Mouse (Mus musculus) urinary bladder, adult 2 months (tissue): ENCODE results near the gene Slc37a3. TPM values are rescaled to one million over a fixed set of nuclear protein-coding genes. Genes with fewer than 3 reads are reported as not detected.
"Not testable (repeated sequence)": the region's sequence is repeated elsewhere in the genome, so short reads cannot be mapped to it uniquely, and the experiment has no call there.

Source experiments
- DNase-seq: peaks from one replicate; pipeline ENCODE4 v3.0.0; 2022; ENCODE audit warnings: low spot score
- polyA plus RNA-seq: library from polyadenylated mRNA; depleted of rRNA; stranded (reverse); fragments of >200 nt; gene quantifications from 2 replicates; pipeline ENCODE4 v1.2.3, GENCODE M21; 2012

Gene Slc37a3
- polyA plus RNA-seq, 1 experiment = 28.9 TPM

GRCm38 (mm10) chr6:39379224-39379623 lies 1.7 kb upstream of the Slc37a3 start:
- DNase-seq = no peak

- not testable (repeated sequence) for DNase-seq
Measured at GRCm38 (mm10) chr6:39378161-39378835, 823 bp upstream of the Slc37a3 start.

- DNase-seq = no peak
Measured at GRCm38 (mm10) chr6:39376775-39377174, 700 bp downstream of the Slc37a3 start.

- DNase-seq = no peak
Measured at GRCm38 (mm10) chr6:39373301-39373955, 4.0 kb downstream of the Slc37a3 start.

- DNase-seq = no peak
Measured at GRCm38 (mm10) chr6:39372727-39373126, 4.7 kb downstream of the Slc37a3 start.

GRCm38 (mm10) chr6:39372042-39372441 lies 5.4 kb downstream of the Slc37a3 start:
- DNase-seq = no peak

GRCm38 (mm10) chr6:39369631-39370030 lies 7.8 kb downstream of the Slc37a3 start:
- DNase-seq = no peak

- DNase-seq = no peak
Measured at GRCm38 (mm10) chr6:39362684-39363083, 14.8 kb downstream of the Slc37a3 start.

GRCm38 (mm10) chr6:39359207-39359606 lies 18.3 kb downstream of the Slc37a3 start:
- not testable (repeated sequence) for DNase-seq

GRCm38 (mm10) chr6:39348946-39349345 lies 28.5 kb downstream of the Slc37a3 start:
- DNase-seq = no peak

- no peak for DNase-seq
Measured at GRCm38 (mm10) chr6:39347880-39348814, 29.3 kb downstream of the Slc37a3 start.

GRCm38 (mm10) chr6:39346991-39347501 lies 30.4 kb downstream of the Slc37a3 start:
- no peak for DNase-seq

- DNase-seq = no peak
Measured at GRCm38 (mm10) chr6:39345430-39345829, 32.0 kb downstream of the Slc37a3 start.

- DNase-seq = peak; percentile 66
Measured at GRCm38 (mm10) chr6:39344020-39344419, 33.5 kb downstream of the Slc37a3 start.

GRCm38 (mm10) chr6:39341798-39342197 lies 35.7 kb downstream of the Slc37a3 start:
- DNase-seq = no peak

GRCm38 (mm10) chr6:39338359-39338758 lies 39.1 kb downstream of the Slc37a3 start:
- no peak for DNase-seq

GRCm38 (mm10) chr6:39334873-39335272 lies 42.6 kb downstream of the Slc37a3 start:
- DNase-seq = no peak

- no peak for DNase-seq
Measured at GRCm38 (mm10) chr6:39334224-39334623, 43.3 kb downstream of the Slc37a3 start.

GRCm38 (mm10) chr6:39331998-39332700 lies 45.3 kb downstream of the Slc37a3 start:
- no peak for DNase-seq

- DNase-seq = no peak
Measured at GRCm38 (mm10) chr6:39330981-39331380, 46.5 kb downstream of the Slc37a3 start.

- DNase-seq = no peak
Measured at GRCm38 (mm10) chr6:39320286-39320685, 57.2 kb downstream of the Slc37a3 start.
